8 mouse cellular contexts compared by ENCODE assay signal in the genomic region with DNA sequence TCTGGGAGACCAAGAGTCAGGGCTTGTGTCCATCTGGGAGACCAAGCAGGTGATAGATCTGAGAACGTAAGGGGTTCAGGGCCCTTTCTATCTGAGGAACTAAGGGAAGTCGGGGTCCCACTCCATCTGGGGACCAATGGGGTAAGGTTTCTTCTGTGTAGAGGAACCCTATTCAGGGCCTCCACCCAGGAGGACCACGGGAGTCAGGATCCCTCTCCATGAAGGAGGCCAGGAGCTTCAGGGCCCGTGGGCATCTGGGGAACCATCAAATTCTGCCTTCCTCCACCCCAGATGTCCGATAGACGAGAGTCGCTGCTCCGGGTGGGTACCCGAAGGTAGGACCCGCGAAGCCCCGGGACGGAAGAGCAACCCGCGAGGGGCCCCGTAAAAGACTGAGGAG. TPM values are rescaled to one million over a fixed set of nuclear protein-coding genes. Genes with fewer than 3 reads are reported as not detected.
DNase-seq lines count a peak whose midpoint lies in the region; ATAC-seq and TF ChIP-seq lines count a peak whose summit lies in the region.

No protein-coding gene starts in this region.

- H3K9me3 ChIP-seq in lung, embryonic 14.5 days (ENCODE audit: low read depth, low read length) = no peaks in the 10 kb centered on the region
- H3K9me3 ChIP-seq in heart, embryonic 16.5 days (replicated peaks; ENCODE audit: control insufficient read depth, low read length) = peaks cover 2% of the 10 kb centered on the region; the same call in 1 of the 2 replicates
- H3K9me3 ChIP-seq in liver, postnatal 0 days (ENCODE audit: low read length) = no peaks in the 10 kb centered on the region

- peaks cover 13% of the 10 kb centered on the region for H3K4me1 ChIP-seq in lung, embryonic 14.5 days (ENCODE audit: insufficient read depth)
- peaks cover 22% of the 10 kb centered on the region for H3K4me1 ChIP-seq in heart, embryonic 16.5 days (ENCODE audit: control insufficient read depth, insufficient read depth, low read length)
- peaks cover 30% of the 10 kb centered on the region for H3K4me1 ChIP-seq in liver, postnatal 0 days (ENCODE audit: insufficient read depth)

- peak overlapping the region; percentile 50; the same call in 1 of the 2 replicates for H3K27ac ChIP-seq in lung, embryonic 14.5 days (ENCODE audit: low read depth)
- peak overlapping the region; percentile 72 for H3K27ac ChIP-seq in heart, embryonic 16.5 days (ENCODE audit: low read length)
- peak overlapping the region; percentile 77 for H3K27ac ChIP-seq in liver, postnatal 0 days (ENCODE audit: low read depth)

- 0 out of 2 replicates have a peak, but pooled peaks cover 3% of the 10 kb centered on the region for H3K27me3 ChIP-seq in lung, embryonic 14.5 days (ENCODE audit: insufficient read depth, low read length)
- H3K27me3 ChIP-seq in heart, embryonic 16.5 days (ENCODE audit: control insufficient read depth, insufficient read depth, low read length) = peaks cover 19% of the 10 kb centered on the region
- H3K27me3 ChIP-seq in liver, postnatal 0 days (ENCODE audit: insufficient read depth, low read length) = no peaks in the 10 kb centered on the region

- TF ChIP-seq EP300 in liver, postnatal 0 days (IDR thresholded peaks at IDR 0.05; ENCODE audit: low read depth) = no peak

- ATAC-seq in lung, embryonic 14.5 days (ENCODE audit: insufficient read depth) = peak; percentile 51
- ATAC-seq in common myeloid progenitor, adult 5-6 weeks (replicated peaks; ENCODE audit: low read depth, poor library complexity, severe bottlenecking) = peak; percentile 5; the same call in 1 of the 2 replicates
- ATAC-seq in heart, embryonic 16.5 days (replicated peaks; ENCODE audit: extremely low read depth, insufficient read depth, low FRiP score) = peak; percentile 33; the same call in 1 of the 2 replicates
- ATAC-seq in liver, postnatal 0 days = peak; percentile 56

- under 1% methylated on average over 16 of the region's 16 CpGs for WGBS in lung, embryonic 14.5 days
- WGBS in heart, embryonic 16.5 days = 0% methylated on average over 16 of the region's 16 CpGs
- under 1% methylated on average over 16 of the region's 16 CpGs for WGBS in liver, postnatal 0 days (ENCODE audit: insufficient replicate concordance)

- DNase-seq in lung, embryonic 14.5 days = no peak
- DNase-seq in lung, postnatal 14 days = no peak
- DNase-seq in liver, postnatal 0 days = no peak
- no peak for DNase-seq in left cerebral cortex, adult 18-20 months (ENCODE audit: low spot score in 2 of 2)
- no peak for DNase-seq in layer of hippocampus, adult 9-10 months (ENCODE audit: low spot score)
- DNase-seq in layer of hippocampus, adult 8-10 months (ENCODE audit: low spot score in 2 of 2) = no peak

- TF ChIP-seq CTCF in lung, embryonic 14.5 days (IDR thresholded peaks at IDR 0.05; ENCODE audit: low read depth) = no peak
- no peak for TF ChIP-seq CTCF in liver, postnatal 0 days (IDR thresholded peaks at IDR 0.05; ENCODE audit: low read depth)

- H3K4me3 ChIP-seq in lung, embryonic 14.5 days (ENCODE audit: low read depth, low read length) = peak overlapping the region; percentile 78
- peak overlapping the region; percentile 96 for H3K4me3 ChIP-seq in heart, embryonic 16.5 days (ENCODE audit: low read length)
- peak overlapping the region; percentile 88 for H3K4me3 ChIP-seq in liver, postnatal 0 days (ENCODE audit: low read depth, low read length)

- H3K36me3 ChIP-seq in lung, embryonic 14.5 days (ENCODE audit: insufficient read depth) = no peaks in the 10 kb centered on the region
- peaks cover 4% of the 10 kb centered on the region; the same call in 1 of the 2 replicates for H3K36me3 ChIP-seq in heart, embryonic 16.5 days (ENCODE audit: control insufficient read depth, insufficient read depth)
- no peaks in the 10 kb centered on the region for H3K36me3 ChIP-seq in liver, postnatal 0 days (replicated peaks; ENCODE audit: insufficient read depth, low read length)

- peak overlapping the region; percentile 82 for H3K4me2 ChIP-seq in lung, embryonic 14.5 days
- peak overlapping the region; percentile 88 for H3K4me2 ChIP-seq in heart, embryonic 16.5 days (ENCODE audit: low read depth, low read length)
- peak overlapping the region; percentile 83 for H3K4me2 ChIP-seq in liver, postnatal 0 days (ENCODE audit: low read depth, low read length)

- peak overlapping the region; percentile 92 for H3K9ac ChIP-seq in lung, embryonic 14.5 days
- H3K9ac ChIP-seq in heart, embryonic 16.5 days (ENCODE audit: low read length) = peak overlapping the region; percentile 96
- peak overlapping the region; percentile 96 for H3K9ac ChIP-seq in liver, postnatal 0 days (replicated peaks)

RNA-seq across cellular contexts. Expression of a gene that starts 16.5 kb away (rescaled TPM):
- polyA plus RNA-seq in lung, embryonic 14.5 days (2014; fragmentation: Nextera tagmentation; extraction: Ambion mirVana) = 50.3 and 54.5 TPM in 2 replicates
- total RNA-seq in common myeloid progenitor, adult 5-6 weeks (2017) = 27.1 and 30.4 TPM in 2 replicates
- 43.5 and 46.6 TPM in 2 replicates for polyA plus RNA-seq in heart, embryonic 16.5 days (2015; fragmentation: Nextera tagmentation; extraction: Ambion mirVana)
- 15.5 and 18.7 TPM in 2 replicates for polyA plus RNA-seq in liver, postnatal 0 days (2015; fragmentation: Nextera tagmentation; extraction: Ambion mirVana)
- 100 to 1,000 TPM; 114 to 115 TPM for total RNA-seq in left cerebral cortex, adult 18-20 months (2021)
- total RNA-seq in layer of hippocampus, adult 8-10 months (2022) = 100 to 1,000 TPM; 102 to 118 (median 106) TPM

RNA-seq across cellular contexts. Expression of a gene that starts 47.7 kb away (rescaled TPM):
- 0.81 and 0.88 TPM in 2 replicates for polyA plus RNA-seq in lung, embryonic 14.5 days (2014; fragmentation: Nextera tagmentation; extraction: Ambion mirVana)
- not detected in 2 replicates for total RNA-seq in common myeloid progenitor, adult 5-6 weeks (2017)
- polyA plus RNA-seq in heart, embryonic 16.5 days (2015; fragmentation: Nextera tagmentation; extraction: Ambion mirVana) = 0.28 and 0.32 TPM in 2 replicates
- 0.06 and 0.13 TPM in 2 replicates for polyA plus RNA-seq in liver, postnatal 0 days (2015; fragmentation: Nextera tagmentation; extraction: Ambion mirVana)
- total RNA-seq in left cerebral cortex, adult 18-20 months (2021) = 100 to 1,000 TPM; 208 to 219 TPM
- 100 to 1,000 TPM; 158 to 183 (median 169) TPM for total RNA-seq in layer of hippocampus, adult 8-10 months (2022)

Comparison
In these comparisons a context has a peak if more than half of its experiments do, and no peak if none do; other contexts are left out.
1. ATAC-seq: peak in every context shown above with its lines; median percentile 56 in liver, postnatal 0 days; 51 in lung, embryonic 14.5 days; 33 in heart, embryonic 16.5 days; 5 in common myeloid progenitor, adult 5-6 weeks.
2. RNA of a gene that starts 47.7 kb away (total RNA-seq): 208 to 219 TPM in left cerebral cortex, adult 18-20 months and 158 to 183 TPM in layer of hippocampus, adult 8-10 months; not detected in common myeloid progenitor, adult 5-6 weeks; every median in the first group is over 100 times any median in the second.
3. Peak in every context shown above with its lines, with median percentiles within 50 percentile points of each other: H3K27ac ChIP-seq, H3K4me2 ChIP-seq, H3K4me3 ChIP-seq and H3K9ac ChIP-seq.